Mouse (Mus musculus) CD4-positive, CD25-positive, alpha-beta regulatory T cell, adult 9 weeks (primary cell): ENCODE results near the gene Gas2. TPM values are rescaled to one million over a fixed set of nuclear protein-coding genes. Genes with fewer than 3 reads are reported as not detected.

Experiments
- polyA plus RNA-seq: library from polyadenylated mRNA; unstranded; fragments of 100-300 nt; shearing (Covaris generic); gene quantifications from one replicate; pipeline ENCODE4 v1.2.1, GENCODE M21; 2017

Gas2 gene
- 0.97 TPM for polyA plus RNA-seq

GRCm38 (mm10) chr7:51861250-51862096, at the start of gene Gas2:
Gene Gas2 (plus strand): TSS chr7:51862015.

GRCm38 (mm10) chr7:51862097-51862492, 280 bp downstream of the Gas2 start, which contains the start of gene Fancf:
Gene Fancf (minus strand): TSS chr7:51862267.

GRCm38 (mm10) chr7:52005511-52006295, 143.9 kb downstream of the Gas2 start, which contains the start of gene Svip:
Gene Svip (minus strand): TSS chr7:52006018.

GRCm38 (mm10) chr7:52015628-52016027, 153.8 kb downstream of the Gas2 start, which contains the start of gene 1700015G11Rik:
Gene 1700015G11Rik (minus strand): TSS chr7:52015728.

Other genes starting within 250 kb of the Gas2 start
- gene Slc17a6, start 240.0 kb upstream of the Gas2 start, polyA plus RNA-seq, result not detected
- gene Fancf, start 252 bp downstream of the Gas2 start, polyA plus RNA-seq, result 0.74 TPM
- gene Svip, start 144.0 kb downstream of the Gas2 start, polyA plus RNA-seq, result 1.5 TPM
- not detected for gene 1700015G11Rik, start 153.7 kb downstream of the Gas2 start, polyA plus RNA-seq